Mouse (Mus musculus): ENCODE data around the gene Agk.

The Agk gene

DNA sequence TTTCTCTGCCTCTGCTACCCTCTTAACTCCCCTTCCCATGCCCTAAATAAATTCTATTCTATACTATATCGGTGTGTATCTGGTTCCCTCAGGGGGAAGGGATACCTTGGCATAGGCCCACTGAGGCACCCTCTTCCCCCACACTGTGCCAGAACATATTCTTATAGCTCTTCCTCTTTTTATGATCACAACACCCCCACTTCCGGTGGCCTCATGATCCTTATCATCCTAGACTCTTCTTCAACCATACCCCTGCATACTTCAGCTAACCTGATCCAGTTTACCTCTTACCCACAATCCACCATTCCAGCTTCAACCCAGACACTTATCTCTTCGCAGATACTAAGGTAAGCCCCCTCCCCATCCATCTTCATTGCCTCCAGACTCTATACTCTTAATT lies 86.1 kb downstream of the Agk start:
- no peak for DNase-seq (ENCODE audit: low read depth, low spot score)

DNA sequence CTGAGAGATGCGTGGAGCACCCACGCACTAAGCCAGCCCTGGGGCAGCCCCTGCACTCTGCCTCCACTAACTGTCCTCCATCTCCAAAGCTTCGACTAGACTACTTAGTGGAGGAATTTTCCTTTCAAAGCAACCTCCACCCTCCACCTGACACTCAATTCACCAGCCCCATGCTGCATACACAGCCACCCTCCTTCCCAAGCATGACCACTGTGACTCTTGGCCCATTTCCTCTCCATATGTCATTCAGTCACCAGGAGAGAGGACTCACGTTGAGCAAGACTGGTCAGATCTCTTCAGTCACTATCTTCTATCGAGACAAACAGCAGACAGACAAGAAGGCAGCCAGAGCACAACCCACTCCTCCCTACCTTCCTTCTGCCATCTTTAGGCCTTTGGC lies 88.1 kb downstream of the Agk start:
- DNase-seq (ENCODE audit: low read depth, low spot score) = no peak

DNA sequence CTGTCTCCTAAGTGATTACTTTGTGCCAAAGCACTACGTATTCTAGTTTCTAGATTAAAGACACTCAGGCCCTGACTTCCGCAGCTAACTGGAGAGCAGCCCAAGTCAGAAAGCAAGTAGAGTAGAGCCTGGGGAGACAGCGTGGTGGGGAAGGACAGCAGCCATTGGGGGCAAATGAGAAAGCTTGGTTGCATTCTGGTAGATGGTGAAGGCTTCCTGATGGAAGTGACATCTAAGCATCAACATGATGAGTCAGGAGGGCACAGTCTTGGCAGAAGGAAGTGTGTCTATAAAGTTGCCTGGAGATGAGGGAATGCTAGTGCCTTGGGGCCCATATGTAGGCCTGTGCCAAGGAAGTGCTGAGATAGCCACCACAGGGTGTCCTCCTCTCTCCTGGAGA lies 88.6 kb downstream of the Agk start:
- peak; percentile 25 for DNase-seq (ENCODE audit: low read depth, low spot score)

DNA sequence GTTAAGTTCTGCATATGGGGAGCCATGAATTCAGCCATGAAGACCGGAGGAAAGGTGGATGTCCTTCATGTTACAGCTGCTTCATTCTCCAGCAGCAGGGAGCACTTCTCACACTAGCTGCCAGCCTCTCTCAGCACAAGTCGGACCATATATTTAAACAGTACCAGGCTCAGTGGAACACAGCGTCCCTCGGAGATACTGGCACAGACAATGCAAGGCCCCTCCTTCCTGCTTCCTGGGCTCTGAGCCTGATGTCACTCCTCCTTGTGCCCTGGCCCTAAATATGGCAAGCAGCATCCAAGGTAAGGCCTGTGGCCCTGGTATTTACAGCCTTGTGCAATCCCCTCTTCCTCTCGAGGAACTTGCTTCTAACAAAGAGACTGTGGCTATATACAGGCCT lies 90.8 kb downstream of the Agk start:
- no peak for DNase-seq (ENCODE audit: low read depth, low spot score)

DNA sequence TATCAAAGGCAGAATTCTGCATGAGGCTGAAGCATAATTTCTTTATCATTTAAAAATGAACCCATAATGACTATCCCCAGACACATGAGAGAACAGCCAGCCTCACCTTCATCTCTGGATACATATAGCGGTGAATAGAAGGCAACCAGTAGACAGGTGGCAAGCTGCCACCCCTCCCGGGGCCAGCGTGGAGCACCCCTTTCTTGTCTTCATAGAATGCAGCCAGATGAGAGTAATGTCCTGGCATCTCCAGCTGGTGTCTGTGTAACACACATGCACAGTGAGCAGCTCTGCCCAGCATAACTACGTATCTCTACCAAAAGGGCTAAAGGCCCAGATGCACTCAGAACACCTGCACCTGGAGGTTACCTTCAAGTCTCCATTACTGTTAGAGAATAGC lies 93.4 kb downstream of the Agk start:
- no peak for DNase-seq (ENCODE audit: low read depth, low spot score)

DNA sequence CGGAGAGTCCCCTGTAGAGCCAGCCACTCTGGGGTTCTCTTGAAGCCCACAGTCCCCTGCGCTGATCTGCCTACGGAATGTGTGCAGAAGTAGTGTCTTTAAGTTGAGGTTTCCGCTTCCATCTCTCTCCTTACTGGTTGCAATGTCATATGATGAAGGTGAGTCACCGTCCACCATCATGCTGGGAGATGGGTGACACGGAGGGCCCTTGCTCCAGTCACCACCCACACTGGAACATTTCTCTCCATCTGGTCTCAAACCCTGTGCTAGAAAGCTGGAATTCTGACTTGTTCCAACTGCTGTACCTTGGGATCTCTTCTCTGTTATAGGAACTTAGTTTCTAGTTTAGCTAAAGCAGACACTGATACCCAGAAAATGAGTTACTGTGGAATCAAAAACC lies 96.1 kb downstream of the Agk start:
- DNase-seq (ENCODE audit: low read depth, low spot score) = peak; percentile 13

DNA sequence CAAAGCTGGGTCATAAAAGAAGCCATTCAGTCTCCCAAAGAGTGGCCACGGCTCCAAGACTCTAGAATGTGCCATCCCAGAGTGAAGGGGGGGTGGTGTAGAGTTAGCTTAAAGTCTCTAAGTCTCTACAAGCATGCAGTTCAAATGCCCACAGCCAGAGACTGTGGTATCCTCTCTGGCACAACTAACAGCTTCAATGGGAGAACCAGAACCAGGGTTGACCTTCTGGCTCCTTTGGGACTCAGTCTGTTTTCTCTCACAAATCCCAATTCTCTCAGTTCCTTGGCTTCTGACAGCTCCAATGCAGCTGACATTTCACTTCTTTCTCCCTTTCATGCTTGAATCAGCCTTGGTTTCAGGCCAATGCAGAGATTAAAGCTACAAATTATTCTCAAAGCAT lies 98.0 kb downstream of the Agk start:
- no peak for DNase-seq (ENCODE audit: low read depth, low spot score)

DNA sequence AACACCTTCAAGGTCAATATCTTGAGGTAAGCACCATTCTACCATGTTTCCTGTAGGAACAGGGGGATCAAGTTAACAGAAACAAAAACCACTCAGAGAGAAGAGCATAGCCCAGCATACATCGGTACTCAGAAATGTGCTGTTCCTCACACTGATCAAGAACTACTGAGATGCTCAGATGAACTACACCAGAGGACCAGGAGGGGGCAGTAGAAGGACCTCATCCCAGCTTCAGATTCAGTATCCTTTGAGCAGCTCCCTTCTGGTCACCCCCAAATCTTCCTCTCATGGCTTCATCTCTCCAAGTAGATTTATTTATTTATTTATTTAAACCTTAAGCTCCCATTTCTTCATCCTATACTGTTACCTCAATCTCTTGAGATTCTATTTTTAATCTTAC lies 98.8 kb downstream of the Agk start:
- DNase-seq (ENCODE audit: low read depth, low spot score) = peak; percentile 68

DNA sequence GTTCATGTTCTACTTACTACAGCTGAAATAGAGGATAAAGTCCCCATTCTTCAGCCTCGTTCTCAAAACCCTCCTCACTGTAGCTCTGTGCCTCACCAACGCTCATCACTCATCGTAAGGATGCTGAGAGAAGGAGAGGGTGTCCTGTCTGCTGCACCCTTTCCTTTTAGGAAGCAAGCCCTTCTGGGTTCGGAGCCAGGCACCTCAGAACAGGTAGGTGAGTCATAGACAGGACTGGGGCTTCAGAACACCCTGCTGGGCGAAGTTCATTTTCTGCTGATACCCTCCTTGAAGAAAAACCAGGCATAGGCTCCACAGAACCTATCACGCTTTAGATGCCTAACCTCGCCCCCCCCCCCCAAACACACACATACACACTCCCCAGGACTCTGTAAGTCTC lies 102.5 kb downstream of the Agk start:
- no peak for DNase-seq (ENCODE audit: low read depth, low spot score)

DNA sequence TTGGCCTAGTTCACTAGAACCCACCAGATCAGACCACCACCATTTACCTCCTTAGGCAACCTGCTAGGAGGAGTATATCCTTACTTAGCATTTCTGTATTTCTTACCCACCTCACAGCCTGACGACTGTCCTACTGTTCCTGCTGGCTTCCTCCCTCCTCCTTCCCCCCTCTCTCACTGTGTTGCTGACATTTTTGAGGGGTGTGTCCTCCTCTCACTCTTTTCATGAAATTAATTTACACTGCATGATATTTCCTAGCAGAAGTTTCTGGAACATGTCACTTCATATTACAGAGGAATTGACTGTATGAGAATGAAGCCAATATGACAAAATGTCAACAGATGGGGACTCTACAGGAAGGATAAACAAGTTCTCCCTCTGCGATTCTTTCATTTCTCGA lies 103.7 kb downstream of the Agk start:
- DNase-seq (ENCODE audit: low read depth, low spot score) = no peak

DNA sequence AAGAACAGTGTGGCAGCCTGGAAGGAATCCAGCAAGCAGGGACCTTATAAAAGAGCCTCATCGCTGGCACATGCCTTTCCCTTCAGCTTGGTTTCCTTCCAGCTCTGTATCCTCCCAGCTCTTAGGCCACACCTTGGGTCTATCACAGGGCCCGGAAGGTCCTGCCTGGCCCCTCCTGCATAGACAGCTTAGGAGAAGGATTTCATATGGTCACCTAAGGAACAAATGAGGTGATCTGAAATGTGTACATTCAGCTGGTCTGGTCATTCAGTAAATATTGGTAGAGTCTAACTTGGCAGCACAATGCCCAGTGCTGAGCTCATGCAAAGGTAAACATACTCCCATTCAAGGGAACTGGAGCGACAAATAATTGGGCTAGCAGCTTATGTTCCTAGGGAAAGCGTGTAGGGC lies 104.6 kb downstream of the Agk start:
- DNase-seq (ENCODE audit: low read depth, low spot score) = no peak

DNA sequence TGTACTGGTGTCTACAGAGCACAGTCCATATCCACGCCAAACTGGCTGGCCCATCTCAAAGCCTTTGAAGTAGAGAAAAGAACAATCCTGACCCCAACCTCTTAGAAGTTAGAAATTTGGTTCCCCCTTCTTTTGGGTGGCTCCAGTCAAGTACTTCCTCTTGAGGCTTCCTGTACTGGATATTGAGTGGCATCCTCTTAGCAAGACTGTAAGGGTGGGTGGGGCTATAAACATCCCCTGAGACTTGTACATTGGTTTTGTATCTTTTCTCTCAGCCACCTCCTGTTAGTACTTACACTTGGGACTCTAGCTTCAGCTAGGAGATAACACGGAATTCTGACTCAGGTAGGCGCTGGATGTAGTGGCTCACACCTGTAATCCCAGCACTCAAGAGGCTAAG lies 105.3 kb downstream of the Agk start:
- no peak for DNase-seq (ENCODE audit: low read depth, low spot score)

DNA sequence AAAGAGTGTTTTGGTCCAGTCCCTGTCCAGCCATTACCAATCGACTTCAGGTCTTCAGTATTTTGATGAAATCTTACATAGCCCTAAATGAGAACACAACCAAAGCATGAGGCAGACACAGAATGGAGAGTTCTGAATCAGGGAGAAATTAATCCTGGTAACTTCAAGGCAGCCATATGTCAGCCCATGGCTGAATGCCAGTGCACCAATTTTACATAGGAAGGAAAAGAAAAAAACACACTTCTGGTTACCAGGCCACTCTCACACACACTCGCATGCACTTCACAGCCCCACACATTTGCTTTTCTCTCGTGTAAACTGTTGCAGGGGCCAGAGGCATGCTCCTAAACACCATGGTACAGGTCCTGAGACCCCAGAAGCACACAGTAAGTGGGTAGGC lies 105.9 kb downstream of the Agk start:
- peak; percentile 39 for DNase-seq (ENCODE audit: low read depth, low spot score)

DNA sequence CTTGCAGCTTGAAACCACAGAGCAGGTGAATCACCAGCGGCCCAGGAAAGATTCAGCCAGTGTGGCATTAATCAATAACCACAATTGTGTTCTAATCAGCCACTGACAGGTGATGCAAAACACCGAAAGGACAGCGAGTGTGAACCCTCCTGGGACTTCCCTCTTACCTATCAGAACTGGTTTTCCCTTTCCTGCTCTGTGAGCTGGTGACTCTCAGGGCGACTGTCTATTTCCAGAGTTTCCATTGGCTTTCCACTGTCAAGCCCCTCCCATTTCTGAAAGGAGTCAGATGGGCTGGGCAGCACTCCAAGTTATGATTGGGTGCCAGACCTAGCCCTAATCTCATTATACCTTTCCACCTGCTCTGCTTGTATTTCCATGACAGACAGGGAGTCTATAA lies 106.4 kb downstream of the Agk start:
- peak; percentile 56 for DNase-seq (ENCODE audit: low read depth, low spot score)

DNA sequence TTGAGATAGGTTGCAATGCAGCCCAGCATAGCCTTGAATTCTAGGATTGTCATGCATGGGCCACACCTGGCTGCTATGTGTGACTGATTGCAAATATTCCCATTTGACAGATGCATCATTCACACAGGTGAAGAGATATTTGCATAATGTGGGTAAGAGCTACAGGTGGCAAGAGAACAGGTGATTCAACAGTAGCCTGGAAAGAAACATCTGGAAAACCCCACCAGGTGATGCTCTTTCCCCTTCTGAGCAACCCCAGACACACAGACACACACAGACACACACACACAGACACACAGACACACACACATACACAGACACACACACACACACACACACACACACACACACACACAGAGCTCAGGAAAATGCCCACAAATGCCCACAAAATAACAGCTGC lies 106.8 kb downstream of the Agk start:
- DNase-seq (ENCODE audit: low read depth, low spot score) = no peak

DNA sequence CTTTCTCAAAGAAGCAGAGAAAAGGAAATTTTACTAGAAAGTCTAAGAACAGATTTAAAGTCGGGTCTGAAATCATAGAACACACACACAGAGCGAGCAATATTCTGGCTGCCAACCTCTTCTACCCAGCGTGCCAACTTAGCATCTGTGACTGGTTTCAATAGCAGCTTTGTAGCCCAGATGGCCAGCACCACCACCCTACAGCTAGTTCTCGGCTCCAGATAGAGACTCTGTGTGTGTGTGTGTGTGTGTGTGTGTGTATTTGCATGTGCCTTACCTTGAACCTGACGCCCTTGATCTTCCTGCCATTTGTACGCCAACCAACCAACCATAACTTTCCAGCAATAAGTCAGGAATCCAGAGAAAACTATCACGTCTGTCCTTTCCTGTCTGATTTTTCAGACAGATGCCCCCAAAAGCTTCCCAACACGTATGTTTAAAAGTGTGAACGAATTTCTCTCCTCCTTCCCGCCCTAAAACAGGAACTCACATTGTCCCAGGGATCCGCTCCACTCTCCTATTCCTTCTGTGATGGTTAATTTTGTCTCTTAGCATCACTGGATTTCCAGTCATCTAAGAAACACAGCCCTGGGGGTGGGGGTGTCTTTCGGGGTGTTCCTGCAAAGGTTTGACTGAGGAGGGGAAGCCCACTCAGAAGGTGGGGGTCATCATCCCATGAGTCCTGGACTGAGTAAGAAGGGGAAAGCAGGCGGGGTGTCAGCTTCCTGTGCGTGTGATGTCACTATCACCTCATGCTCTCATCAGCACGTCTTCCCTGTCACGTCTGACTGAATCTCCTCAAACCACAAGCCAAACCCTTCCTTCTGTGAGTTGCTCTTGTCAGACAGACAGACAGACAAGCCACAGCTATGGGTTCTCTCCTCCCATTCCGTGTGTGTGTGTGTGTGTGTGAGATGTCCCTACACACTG lies 107.6 kb downstream of the Agk start:
- no peak for DNase-seq (ENCODE audit: low read depth, low spot score)

DNA sequence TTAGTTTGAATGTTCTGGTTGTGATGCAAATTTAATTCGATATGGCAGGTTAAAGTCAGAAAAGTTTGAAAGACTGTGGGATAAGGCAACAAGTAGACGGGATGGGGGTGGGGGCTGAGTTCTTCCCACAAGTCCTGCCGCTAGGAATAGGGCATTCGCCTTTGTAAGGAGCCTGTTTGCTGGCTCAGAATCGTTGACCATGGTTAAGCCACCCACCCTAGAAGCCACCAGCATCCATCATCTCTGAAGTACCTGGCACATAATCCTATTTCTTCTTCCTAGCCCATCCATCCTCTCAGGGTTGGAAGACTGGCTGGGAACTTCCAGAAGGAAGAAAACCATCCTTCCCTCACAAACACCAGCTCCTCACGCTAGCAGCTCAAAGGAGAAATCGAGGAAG lies 109.7 kb downstream of the Agk start:
- no peak for DNase-seq (ENCODE audit: low read depth, low spot score)

DNA sequence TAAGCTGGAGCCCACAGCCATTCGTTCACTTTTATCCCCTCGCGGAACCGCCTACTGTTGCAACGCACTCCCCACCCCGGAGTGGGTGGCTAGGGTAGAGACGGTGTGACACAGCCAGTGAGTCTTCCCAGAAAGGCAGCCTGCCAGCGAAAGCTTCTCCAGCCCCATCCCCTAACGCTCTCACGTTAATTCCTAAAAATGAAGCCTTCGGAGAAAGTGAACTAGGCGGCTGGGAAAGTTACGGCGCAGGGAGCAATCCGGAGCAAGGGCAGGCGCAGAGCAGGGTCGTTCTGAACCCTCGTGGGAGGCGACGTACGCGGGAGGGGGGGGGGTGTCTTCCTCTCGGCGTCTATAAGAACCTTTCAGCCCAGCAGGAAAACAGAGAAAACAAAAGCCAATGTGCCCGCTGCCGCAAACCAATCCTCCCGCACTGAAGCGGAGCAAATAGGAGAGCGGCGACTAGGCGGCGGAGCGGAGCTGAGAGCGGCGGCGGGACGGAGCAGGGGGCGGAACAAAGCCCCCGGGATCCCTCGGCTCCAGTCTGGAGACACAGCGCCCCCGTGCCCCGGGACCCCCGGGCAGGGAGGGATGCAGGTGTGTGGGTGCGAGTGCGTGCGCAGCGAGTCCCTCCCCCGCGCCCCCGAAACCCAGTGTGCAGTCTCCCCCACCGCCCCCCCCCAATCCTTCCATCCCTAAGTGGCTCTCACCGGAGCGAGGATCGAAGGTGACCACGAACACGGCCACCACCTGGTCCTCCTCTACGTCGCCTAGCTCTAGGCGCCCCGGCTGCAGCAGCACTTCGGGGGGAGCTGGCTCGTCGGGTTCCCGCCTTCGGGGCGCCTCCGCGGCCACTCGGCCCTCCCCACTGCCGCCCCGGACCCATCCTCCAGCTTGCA lies 110.4 kb downstream of the Agk start:
- no peak for DNase-seq (ENCODE audit: low read depth, low spot score)

DNA sequence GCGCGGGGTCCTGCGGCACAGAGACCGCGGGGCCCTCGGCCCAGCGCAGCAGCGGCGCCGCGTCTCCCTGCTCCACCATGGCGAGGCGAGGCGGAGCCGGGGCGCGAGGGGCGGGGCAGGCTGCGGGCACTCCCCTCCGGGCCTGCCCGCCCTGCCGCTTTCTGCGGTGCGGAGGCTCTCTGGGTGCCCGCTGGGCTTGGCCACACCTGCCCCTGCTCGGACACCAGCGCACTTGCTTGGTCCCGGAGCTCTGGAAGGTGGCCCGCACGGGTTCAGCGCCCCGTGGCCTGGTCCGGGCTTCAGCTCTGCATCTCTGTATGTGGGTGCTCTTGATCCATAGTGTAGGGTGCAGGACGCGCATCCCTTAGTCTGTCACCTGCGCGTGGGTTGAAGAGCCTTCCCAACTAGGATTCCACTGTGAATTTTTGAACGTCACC lies 111.1 kb downstream of the Agk start, which contains the start of gene E330009J07Rik:
Gene E330009J07Rik (minus strand): TSS at position 89 of the 437 bp plus-strand sequence.
- peak; percentile 31 for DNase-seq (ENCODE audit: low read depth, low spot score)

DNA sequence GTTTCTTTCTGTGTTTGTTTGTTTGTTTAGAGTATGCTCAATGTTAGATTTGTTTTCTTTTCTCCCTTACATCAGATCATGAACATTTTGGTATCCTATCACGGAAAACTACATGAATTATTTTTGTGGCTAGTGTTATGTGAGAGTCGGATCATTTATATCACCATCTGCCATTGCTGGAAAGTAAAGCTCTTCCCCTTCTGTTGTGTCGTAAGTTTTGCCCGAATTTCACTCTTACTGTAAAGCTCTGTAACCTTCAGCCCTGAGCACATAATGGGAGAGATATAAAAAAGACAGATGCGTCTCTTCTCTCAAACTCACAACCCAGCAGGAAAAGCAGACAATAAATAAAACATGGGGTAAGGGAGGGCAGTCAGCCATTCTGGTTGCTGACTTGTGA lies 114.0 kb downstream of the Agk start, which contains the start of gene Wee2:
Gene Wee2 (plus strand): TSS at position 153 of the 400 bp plus-strand sequence.
- no peak for DNase-seq (ENCODE audit: low read depth, low spot score)

DNA sequence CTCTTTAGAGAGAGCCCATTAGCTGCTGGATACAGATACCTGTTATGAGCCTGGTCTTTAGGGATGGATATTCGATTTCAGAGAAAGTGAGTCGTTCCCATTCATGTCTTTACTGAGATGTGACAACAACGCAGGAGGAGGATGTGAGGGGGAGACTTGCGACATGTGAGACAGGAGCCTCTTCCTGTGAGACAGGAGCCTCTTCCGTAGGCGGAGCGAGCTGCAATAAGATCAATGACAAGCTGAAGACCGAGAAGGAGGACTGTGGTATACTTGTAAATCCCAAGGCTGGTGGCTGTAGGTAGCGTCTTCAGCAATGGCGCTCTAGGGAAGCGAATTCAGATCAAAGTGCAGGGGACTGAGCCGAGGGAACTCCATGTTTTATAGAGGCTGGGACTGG lies 114.8 kb downstream of the Agk start:
- DNase-seq (ENCODE audit: low read depth, low spot score) = no peak

DNA sequence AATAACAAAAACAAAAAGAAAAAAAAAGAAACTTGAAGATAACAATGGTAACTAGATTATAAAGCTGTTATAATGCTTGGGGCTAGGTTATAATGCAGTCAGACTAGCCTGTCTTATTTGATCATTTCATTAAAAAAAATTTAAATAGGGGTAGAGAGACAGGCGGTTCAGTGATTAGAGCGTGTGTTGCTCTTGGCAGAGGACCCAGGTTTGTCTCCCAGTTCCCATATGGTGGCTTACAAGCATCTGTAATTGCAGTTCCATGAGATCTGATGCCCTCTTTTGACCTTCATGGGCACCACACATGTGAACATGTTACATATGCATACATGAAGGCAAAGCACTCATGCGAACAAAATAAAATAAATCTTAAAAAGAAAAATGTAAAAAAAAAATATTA lies 116.3 kb downstream of the Agk start:
- DNase-seq (ENCODE audit: low read depth, low spot score) = no peak

Measured in 3T3-L1 (cell line).